Mouse (Mus musculus) kidney, embryonic 14.5 days (tissue): ENCODE data around the gene Rnaseh2c. TPM values are rescaled to one million over a fixed set of nuclear protein-coding genes. Genes with fewer than 3 reads are reported as not detected.

ENCODE experiments used
- polyA plus RNA-seq: library from polyadenylated mRNA; unstranded; fragments of >200 nt; fragmentation: Nextera tagmentation; extraction: Ambion mirVana; gene quantifications from 2 replicates; pipeline ENCODE4 v1.2.1, GENCODE M21; 2014

Gene Rnaseh2c
- polyA plus RNA-seq, 1 experiment from 2014 or later, result 159 TPM

Other genes with a start within 250 kb of the Rnaseh2c start
- gene Eif1ad, start 235.1 kb upstream of the Rnaseh2c start, polyA plus RNA-seq, result 49.9 and 57.1 TPM in 2 replicates
- 527 and 609 TPM in 2 replicates for gene Banf1, start 234.7 kb upstream of the Rnaseh2c start, polyA plus RNA-seq
- gene Sart1, start 213.2 kb upstream of the Rnaseh2c start, polyA plus RNA-seq, result 74.2 and 80.6 TPM in 2 replicates
- 0.16 and 0.35 TPM in 2 replicates for gene Tsga10ip, start 199.3 kb upstream of the Rnaseh2c start, polyA plus RNA-seq
- gene Drap1, start 176.9 kb upstream of the Rnaseh2c start, polyA plus RNA-seq, result 191 and 248 TPM in 2 replicates
- 39.0 and 40.8 TPM in 2 replicates for gene AI837181, start 176.7 kb upstream of the Rnaseh2c start, polyA plus RNA-seq
- not detected in 2 replicates for gene Fosl1, start 154.3 kb upstream of the Rnaseh2c start, polyA plus RNA-seq
- 8.5 and 11.3 TPM in 2 replicates for gene Ccdc85b, start 144.0 kb upstream of the Rnaseh2c start, polyA plus RNA-seq
- 122 and 125 TPM in 2 replicates for gene Fibp, start 141.3 kb upstream of the Rnaseh2c start, polyA plus RNA-seq
- 0.54 TPM in 2 replicates for gene Ctsw, start 133.4 kb upstream of the Rnaseh2c start, polyA plus RNA-seq
- 109 and 139 TPM in 2 replicates for gene Efemp2, start 127.9 kb upstream of the Rnaseh2c start, polyA plus RNA-seq
- 36.2 and 42.2 TPM in 2 replicates for gene Mus81, start 113.5 kb upstream of the Rnaseh2c start, polyA plus RNA-seq
- gene Cfl1, start 111.4 kb upstream of the Rnaseh2c start, polyA plus RNA-seq, result 3,114 and 3,144 TPM in 2 replicates
- 0.19 TPM in 1 of 2 replicates, not detected in the other for gene 1700020D05Rik, start 98.1 kb upstream of the Rnaseh2c start, polyA plus RNA-seq
- 5.7 and 6.5 TPM in 2 replicates for gene Snx32, start 91.3 kb upstream of the Rnaseh2c start, polyA plus RNA-seq
- 11.1 and 11.8 TPM in 2 replicates for gene Ovol1, start 41.2 kb upstream of the Rnaseh2c start, polyA plus RNA-seq
- gene Ap5b1, start 33.8 kb upstream of the Rnaseh2c start, polyA plus RNA-seq, result 7.6 and 9.2 TPM in 2 replicates
- gene Kat5, start 8.4 kb downstream of the Rnaseh2c start, polyA plus RNA-seq, result 31.5 and 36.0 TPM in 2 replicates
- gene Rela, start 35.6 kb downstream of the Rnaseh2c start, polyA plus RNA-seq, result 42.4 and 49.8 TPM in 2 replicates
- 17.4 and 26.8 TPM in 2 replicates for gene Sipa1, start 61.8 kb downstream of the Rnaseh2c start, polyA plus RNA-seq
- 26.8 and 33.6 TPM in 2 replicates for gene Map3k11, start 86.9 kb downstream of the Rnaseh2c start, polyA plus RNA-seq
- gene Pcnx3, start 87.0 kb downstream of the Rnaseh2c start, polyA plus RNA-seq, result 31.2 and 35.4 TPM in 2 replicates
- gene Kcnk7, start 102.5 kb downstream of the Rnaseh2c start, polyA plus RNA-seq, result 0.39 and 0.42 TPM in 2 replicates
- gene Ehbp1l1, start 124.4 kb downstream of the Rnaseh2c start, polyA plus RNA-seq, result 8.8 and 11.5 TPM in 2 replicates
- 92.8 and 114 TPM in 2 replicates for gene Fam89b, start 127.8 kb downstream of the Rnaseh2c start, polyA plus RNA-seq
- gene Ltbp3, start 139.0 kb downstream of the Rnaseh2c start, polyA plus RNA-seq, result 14.9 and 27.1 TPM in 2 replicates
- 54.7 and 73.5 TPM in 2 replicates for gene Scyl1, start 169.5 kb downstream of the Rnaseh2c start, polyA plus RNA-seq